Mouse (Mus musculus) adrenal gland, postnatal 25 days (tissue): ENCODE measurements around the gene Mecr. TPM values are rescaled to one million over a fixed set of nuclear protein-coding genes. Genes with fewer than 3 reads are reported as not detected.
"Not testable (repeated sequence)": the region's sequence is repeated elsewhere in the genome, so short reads cannot be mapped to it uniquely, and the experiment has no call there.

ENCODE experiments used
- DNase-seq: peaks from one replicate; pipeline ENCODE4 v3.0.0; 2021; ENCODE audit warnings: mixed read lengths
- long read RNA-seq: library from polyadenylated mRNA; stranded (forward); transcript quantifications from one replicate; pipeline ENCODE4 v2.0.0, GENCODE M21; 2021
- total RNA-seq: library from RNA; stranded (reverse); gene quantifications from 2 replicates; pipeline ENCODE4 v1.2.3, GENCODE M21; 2021

Mecr gene
- total RNA-seq = 81.7 and 96.8 TPM in 2 replicates
- long read RNA-seq, transcript Mecr-201 (10 exons, 1,337 nt) = major isoform, 111 of 124 reads
- long read RNA-seq, partial matches to known transcripts = 1 of 124 reads
- long read RNA-seq, other reads (novel, unspliced or antisense) = 11 of 124 reads

DNA sequence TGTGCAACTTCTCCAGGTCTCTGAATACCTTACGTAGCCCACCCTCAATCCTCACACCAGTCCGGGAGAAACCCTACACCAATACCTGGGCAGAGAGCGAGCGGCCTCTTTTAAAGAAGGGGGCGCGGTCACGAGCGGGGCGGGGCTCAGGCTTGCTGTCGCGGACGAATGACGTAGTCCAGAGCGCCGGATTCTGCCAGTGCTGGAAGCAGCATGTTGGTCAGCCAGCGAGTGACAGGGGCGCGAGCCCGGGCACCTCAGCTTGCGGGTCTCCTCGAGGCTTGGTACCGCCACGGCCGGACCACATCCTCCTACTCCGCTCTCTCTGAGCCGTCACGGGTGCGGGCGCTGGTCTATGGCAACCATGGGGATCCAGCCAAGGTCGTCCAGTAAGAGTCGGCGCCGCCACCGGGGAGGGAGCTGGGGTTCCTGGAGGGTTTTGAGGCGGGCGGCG lies at the start of gene Mecr:
TSS of gene Mecr (plus strand) at position 181 of the 454 bp plus-strand sequence.
- peak; percentile 93 for DNase-seq

DNA sequence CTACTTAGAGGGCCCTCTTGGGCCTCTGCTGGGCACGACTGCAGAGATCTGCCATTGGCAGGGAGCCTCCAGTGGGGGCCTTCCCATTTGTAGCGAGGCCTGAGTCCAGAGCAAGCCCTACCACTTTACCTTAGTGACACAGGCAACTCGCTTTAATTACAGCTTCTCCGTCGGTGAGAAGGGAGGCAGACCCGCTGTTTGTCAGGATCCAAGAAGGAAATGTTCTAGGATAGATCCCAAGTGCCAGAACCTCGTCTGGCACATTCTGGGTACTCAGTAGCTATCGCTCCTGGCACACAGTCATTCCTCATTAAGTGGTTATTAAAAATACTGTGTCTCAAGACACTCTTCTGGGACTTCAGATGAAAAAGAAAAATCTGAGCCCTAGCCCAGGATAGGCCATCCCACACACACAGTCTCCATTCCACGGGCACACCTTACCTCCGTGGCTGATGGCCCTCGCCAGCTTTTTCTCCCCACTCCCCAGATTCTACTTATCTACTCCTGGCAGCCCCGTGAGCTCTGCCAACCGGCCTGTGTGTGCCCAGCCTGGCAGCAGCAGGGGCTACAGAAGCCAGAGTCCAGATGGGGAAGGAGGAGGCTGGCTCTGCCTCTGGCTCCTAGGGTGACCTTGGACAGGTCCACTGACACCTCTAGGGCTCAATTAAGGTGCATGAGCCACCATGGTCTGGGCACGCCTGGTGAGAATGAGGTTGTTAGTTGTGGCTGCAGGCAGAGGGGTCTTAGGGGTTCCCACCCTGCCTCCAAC lies 46.8 kb upstream of the Mecr start:
- DNase-seq = no peak

DNA sequence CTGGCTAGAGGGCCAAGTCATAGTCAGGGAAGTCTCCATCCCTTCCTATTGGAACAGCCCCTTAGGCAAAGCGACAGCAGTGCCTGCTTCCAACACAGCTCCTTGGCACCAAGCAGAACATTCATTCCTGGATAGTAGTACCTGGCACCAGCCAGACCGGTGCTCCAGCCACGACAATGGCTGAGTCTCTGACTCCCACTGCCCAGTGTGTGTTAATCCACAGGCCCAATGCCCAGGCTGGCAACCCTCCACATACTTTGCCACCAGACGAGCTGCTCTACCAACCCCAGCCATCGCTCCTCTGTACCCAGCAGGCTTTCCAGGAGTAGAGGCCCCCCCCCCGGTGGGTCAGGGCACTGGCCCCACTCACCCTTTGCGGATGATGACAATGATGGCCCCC lies 45.8 kb upstream of the Mecr start:
- DNase-seq = peak; percentile 44

GRCm38 (mm10) chr4:131797920-131798319 lies 45.4 kb upstream of the Mecr start:
- no peak for DNase-seq

DNA sequence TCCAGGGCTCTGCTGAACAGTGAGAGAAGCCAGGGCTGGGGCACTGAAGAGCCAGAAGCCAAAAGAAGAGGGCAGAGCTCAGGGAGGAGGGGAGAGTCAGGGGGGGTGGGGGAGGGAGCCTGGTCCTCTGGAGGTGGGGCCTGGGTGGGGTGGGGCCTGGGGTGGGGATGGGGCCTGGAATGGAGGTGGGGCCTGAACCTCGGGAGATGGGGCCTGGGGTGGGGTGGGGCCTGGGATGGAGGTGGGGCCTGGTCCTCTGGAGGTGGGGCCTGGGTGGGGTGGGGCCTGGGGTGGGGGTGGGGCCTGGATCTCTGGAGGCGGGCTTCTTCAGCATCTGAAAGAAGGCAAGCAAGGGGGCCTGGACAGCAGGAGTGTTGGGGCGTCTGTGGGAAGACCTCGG lies 44.3 kb upstream of the Mecr start:
- no peak for DNase-seq

DNA sequence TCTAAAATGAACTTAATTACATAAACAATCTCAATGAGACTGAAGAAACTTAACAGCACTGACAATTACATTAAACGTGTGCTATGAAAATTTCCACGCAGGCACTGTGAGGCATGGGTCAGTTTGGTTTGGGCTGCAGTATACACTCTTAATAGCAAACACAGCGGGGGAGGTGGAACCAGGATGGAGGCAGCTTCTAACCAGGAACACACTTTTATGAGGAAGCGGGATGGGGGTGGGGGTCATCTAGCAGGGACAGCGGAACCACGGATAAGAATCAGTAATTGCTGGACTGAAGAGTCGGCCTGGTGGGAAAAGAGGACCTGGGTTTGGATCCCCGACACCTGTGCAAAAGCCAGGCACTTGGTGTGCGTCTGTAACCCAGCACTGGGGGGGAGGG lies 39.4 kb upstream of the Mecr start:
- no peak for DNase-seq

GRCm38 (mm10) chr4:131804732-131805131 lies 38.5 kb upstream of the Mecr start:
- not testable (repeated sequence) for DNase-seq

DNA sequence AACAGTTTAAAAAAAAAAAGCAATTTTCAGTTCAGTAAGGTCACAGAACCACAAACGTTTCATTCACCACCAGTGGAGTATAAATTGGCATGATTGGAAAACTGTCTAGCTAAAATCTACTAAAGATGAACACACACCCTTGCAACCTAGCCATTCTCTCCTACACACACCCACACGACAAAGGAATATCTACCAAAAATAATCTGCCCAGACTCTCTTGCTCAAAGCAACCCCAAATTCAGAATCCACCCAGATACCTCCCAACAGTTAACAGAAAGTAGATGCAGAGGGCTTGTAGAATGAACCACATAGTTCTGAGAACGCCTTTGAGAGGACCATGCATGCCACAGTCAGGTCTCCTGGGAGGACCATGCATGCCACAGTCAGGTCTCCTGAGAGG lies 38.0 kb upstream of the Mecr start:
- no peak for DNase-seq

- no peak for DNase-seq
Measured at GRCm38 (mm10) chr4:131812458-131812857, 30.8 kb upstream of the Mecr start.

- DNase-seq = no peak
Measured at GRCm38 (mm10) chr4:131813798-131814197, 29.5 kb upstream of the Mecr start.

GRCm38 (mm10) chr4:131814869-131815268 lies 28.4 kb upstream of the Mecr start:
- no peak for DNase-seq

DNA sequence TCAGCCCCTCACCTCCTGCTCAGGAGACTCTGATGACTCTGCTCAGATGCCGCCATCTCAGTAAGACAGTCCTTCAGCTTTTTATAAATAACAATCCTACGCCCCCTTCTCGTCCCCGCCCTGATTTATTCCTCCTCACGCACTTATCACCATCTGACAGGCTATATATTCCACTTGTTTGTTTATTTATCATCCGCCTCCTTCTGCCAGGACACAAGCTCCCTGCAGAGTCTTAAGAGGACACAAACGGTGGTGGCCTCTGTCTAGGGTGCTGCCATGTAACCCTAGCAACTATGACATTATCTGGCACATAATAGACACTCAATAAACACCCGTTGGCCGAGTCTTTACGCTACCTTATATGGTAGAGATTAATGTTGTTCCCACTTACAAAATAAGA lies 27.5 kb upstream of the Mecr start:
- no peak for DNase-seq

DNA sequence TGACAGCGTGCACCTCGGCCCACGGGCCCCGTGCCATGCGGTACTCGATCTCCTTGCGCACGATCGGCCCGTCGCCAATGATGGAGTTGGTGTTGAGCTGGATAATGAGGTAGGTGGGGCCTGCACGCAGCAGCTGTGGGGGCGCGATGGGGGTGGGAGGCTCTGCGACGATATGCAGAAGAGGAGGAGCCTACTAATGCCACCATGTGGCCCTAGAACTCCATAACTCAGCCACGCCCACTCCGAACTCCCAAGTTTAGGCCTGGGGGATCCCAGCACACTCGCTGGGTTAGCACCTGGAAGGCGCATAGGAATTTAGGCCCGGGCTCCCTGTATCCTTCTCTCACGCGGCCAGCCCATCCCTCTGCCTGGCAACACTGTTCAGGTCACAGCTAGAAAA lies 24.3 kb upstream of the Mecr start:
- DNase-seq = no peak

- DNase-seq = no peak
Measured at GRCm38 (mm10) chr4:131821161-131821731, 22.0 kb upstream of the Mecr start.

- DNase-seq = no peak
Measured at GRCm38 (mm10) chr4:131822583-131822982, 20.7 kb upstream of the Mecr start.

DNA sequence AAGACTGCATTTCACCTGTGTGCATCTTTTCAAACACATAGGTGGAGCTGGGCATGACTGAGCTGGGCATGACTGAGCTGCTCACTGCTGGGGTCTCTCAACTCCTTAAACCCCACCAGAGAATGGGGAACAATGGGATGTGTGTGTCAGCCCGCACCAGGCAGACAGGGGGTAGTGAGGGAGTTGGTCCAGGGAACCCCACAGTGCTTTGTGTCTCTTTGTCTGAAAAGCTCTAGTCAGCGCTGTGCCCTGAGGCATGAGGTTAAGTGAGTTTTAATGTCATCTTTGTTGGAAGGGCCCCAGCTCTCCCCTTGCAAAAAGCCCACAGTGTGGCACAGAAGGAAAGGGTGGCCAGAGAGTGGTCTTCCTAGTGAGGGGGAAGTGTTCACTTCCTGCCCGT lies 18.3 kb upstream of the Mecr start:
- DNase-seq = no peak

DNA sequence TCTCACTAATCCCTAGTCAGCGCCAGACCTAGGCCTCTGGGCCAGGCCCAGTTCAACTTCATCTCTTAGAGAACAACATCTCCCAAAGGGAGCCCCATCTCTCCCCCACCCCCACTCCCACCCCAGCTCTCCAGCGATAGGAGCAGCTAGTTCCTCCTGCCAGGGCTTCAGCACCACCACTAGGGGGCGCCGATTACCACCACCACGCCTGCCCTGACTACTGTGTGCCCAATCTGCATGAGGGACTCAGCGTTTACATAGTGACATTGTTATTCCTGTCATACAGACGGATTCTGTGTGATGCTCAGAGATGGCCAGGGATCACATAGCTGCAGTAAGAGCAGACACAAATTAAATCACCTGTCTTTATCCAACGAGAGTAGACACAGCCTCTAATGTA lies 17.4 kb upstream of the Mecr start:
- peak; percentile 67 for DNase-seq

GRCm38 (mm10) chr4:131826905-131827304 lies 16.4 kb upstream of the Mecr start:
- DNase-seq = no peak

DNA sequence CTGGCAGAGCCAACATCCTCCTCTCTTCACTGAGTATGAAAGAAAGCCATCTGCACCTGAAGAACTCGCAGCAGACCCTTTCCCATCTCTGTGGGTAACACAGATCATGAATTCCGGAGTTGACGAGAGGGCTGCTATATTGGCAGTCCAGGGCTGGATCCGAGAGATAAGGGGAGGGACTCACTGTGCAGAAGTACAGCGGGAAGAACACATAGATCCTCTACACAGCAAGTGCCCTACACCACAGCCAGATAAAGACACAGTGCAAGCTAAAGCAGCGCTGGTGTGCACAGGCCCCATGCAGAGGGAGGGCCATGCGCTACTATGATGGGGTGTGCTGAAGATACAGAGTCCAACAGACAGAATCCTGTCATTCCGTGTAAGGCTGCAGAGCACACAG lies 14.1 kb upstream of the Mecr start:
- no peak for DNase-seq

DNA sequence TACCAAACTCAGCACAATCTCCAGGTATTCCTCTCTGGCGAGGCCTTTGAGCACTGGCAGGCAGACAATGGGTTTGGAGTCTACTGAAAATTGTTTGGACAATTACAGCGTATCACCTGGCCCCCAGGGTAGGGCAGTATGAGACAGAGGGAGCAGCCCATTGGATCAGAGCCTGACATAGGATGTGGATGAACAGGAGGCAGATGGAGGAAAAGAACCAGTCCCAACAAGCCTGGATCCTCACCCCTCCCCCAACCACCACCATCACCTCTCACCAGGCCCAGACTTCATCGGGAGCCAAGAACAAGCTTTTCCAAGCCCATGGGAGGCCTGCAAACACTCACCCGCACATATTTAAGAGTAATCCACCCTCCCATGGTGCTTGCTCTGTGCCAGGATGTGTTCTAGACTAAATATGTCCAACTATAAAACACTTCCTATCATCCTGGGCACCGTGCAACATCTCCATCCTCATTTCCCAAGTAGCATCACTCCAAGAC lies 11.7 kb upstream of the Mecr start:
- no peak for DNase-seq

DNA sequence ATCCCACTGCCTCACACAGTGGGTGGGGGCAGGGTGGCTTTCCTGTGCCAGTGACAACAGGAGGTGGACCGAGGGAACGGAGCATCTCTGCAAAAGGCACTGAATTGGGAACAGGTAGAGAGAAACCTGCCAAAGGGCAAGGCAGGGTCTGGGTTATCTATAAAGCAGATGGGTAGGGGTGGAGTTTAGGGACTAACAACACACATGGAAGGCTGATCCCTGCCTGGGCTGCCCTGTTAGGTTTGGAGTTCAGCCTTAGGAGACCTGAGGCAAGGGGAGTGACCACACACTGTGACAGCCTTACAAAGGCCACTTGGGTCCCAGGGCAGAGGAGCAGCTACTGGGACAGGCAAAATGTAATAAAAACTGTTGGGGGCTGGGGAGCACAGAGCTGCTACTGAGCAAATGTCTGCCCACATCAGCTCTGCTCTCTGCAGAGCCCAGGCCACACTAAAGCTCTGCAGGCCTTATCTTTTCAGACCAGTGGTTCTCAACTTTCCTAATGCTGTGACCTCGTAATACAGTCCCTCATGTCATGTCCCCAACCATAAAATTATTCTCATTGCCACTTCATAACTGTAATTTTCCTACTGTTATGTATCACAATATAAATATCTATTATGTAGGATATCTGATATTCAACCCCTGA lies 10.4 kb upstream of the Mecr start:
- no peak for DNase-seq

- no peak for DNase-seq
Measured at GRCm38 (mm10) chr4:131833971-131834609, 9.2 kb upstream of the Mecr start.
